Mouse (Mus musculus): ENCODE results near the gene Gm20721. TPM values are rescaled to one million over a fixed set of nuclear protein-coding genes. Genes with fewer than 3 reads are reported as not detected.
"Not testable (repeated sequence)": the region's sequence is repeated elsewhere in the genome, so short reads cannot be mapped to it uniquely, and the experiment has no call there.

Gm20721 gene
- total and polyA plus RNA-seq, 3 experiments = 1.6 to 1.8 TPM; not detected in 1

DNA sequence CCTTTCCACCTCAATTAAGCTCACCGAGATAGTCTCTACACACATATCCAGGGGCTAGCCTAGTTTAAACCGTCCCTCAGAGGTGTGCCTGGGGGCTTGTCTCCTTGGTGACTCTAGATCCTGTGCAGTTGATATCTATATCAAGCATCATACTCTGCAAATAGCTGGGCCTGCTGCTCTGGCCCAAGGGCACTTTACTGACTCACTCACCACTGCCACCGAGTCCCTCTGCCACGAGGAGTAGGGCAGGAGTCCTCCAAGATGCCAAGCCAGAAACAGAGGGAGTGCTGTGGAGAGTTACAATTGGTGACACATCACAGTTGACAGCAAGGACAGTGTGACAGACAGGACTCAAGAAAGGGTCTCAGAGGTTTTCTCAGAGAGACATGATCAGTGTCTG is 13.1 kb upstream of the Gm20721 start:
- TF ChIP-seq POLR2A (IDR thresholded peaks at IDR 0.05; ENCODE audit: insufficient read depth, low read depth, low read length) (no peak), CTCF (IDR thresholded peaks at IDR 0.05) (no peak), EP300 (IDR thresholded peaks at IDR 0.05; ENCODE audit: insufficient read depth, low read depth, low read length) (no peak)
- Histone ChIP-seq H3K27ac (no peak overlapping the region), H3K79me2 (replicated peaks; ENCODE audit: control insufficient read depth, insufficient read depth, low read length) (no peaks in the 10 kb centered on the region), H3K4me1 (ENCODE audit: control insufficient read depth, insufficient read depth, low read length) (no peaks in the 10 kb centered on the region), H3K9ac (ENCODE audit: low read depth, low read length) (no peak overlapping the region), H3K4me3 (no peak overlapping the region), H3K27me3 (ENCODE audit: control insufficient read depth, insufficient read depth, low read length) (no peaks in the 10 kb centered on the region), H3K36me3 (ENCODE audit: control insufficient read depth, insufficient read depth, low read length) (no peaks in the 10 kb centered on the region)
- intact Hi-C loops (cut with DNase I) = no loop called here
- 77% methylated on average over 4 of the region's 4 CpGs for WGBS
- DNase-seq = no peak

DNA sequence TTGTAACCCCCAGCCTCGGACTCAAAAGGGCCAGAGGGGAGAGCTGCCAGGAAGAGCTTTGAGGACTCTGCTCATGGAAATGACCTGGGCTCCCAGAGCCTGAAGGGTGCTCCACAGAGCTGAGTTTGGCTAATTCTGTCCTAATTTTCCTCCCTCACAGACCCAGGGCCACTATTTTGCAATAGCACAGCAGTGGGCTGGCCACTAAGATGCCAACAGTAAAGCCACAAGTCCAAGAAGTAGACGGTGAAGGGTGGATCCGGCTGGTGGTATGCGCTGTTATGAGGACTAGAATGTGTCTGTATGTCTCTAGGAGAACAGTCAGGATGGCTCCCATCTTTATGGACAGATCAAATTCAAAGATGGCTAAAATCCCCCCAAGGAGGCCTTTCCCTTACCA is 12.0 kb upstream of the Gm20721 start:
- no peaks in the 10 kb centered on the region for H3K36me3 ChIP-seq (ENCODE audit: control insufficient read depth, insufficient read depth, low read length)
- no peak overlapping the region for H3K9ac ChIP-seq (ENCODE audit: low read depth, low read length)
- no peak for DNase-seq
- TF ChIP-seq POLR2A (IDR thresholded peaks at IDR 0.05; ENCODE audit: insufficient read depth, low read depth, low read length) = no peak
- no peak for TF ChIP-seq EP300 (IDR thresholded peaks at IDR 0.05; ENCODE audit: insufficient read depth, low read depth, low read length)
- no peak for TF ChIP-seq CTCF (IDR thresholded peaks at IDR 0.05)
- no peak overlapping the region for H3K4me3 ChIP-seq
- no peaks in the 10 kb centered on the region for H3K4me1 ChIP-seq (ENCODE audit: control insufficient read depth, insufficient read depth, low read length)
- H3K79me2 ChIP-seq (replicated peaks; ENCODE audit: control insufficient read depth, insufficient read depth, low read length) = no peaks in the 10 kb centered on the region
- no peak overlapping the region for H3K27ac ChIP-seq
- intact Hi-C loops (cut with DNase I) = no loop called here
- 85% methylated on average over 4 of the region's 4 CpGs for WGBS
- no peaks in the 10 kb centered on the region for H3K27me3 ChIP-seq (ENCODE audit: control insufficient read depth, insufficient read depth, low read length)

DNA sequence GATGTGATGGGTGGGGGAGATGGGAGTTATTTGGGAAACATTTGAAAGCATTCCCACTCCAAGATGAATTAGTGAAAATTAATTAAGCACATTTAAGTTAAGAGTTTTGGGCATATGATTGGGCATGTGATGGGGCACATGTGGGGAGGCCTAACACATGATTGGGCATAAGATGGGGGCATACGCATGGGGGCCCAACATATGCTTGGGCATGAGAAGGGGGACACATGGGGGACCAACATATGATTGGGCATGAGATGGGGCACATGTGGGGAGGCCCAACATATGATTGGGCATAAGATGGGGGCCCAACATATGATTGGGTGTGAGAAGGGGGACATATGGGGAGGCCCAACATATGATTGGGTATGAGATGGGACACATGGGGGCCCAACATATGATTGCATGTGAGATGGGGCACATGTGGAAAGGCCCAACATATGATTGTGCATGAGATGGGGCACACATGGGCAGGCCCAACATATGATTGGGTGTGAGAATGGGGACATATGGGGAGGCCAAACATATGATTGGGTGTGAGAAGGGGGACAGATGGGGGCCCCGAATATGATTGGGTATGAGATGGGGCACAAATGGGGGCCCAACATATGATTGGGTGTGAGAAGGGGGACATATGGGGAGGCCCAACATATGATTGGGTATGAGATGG is 622 bp upstream of the Gm20721 start:
- H3K27ac ChIP-seq; intact Hi-C loops (cut with DNase I); DNase-seq; H3K79me2 ChIP-seq (replicated peaks; ENCODE audit: control insufficient read depth, insufficient read depth, low read length); H3K4me3 ChIP-seq; H3K27me3 ChIP-seq (ENCODE audit: control insufficient read depth, insufficient read depth, low read length); H3K9ac ChIP-seq (ENCODE audit: low read depth, low read length): not testable (repeated sequence)
- 98% methylated on average over 2 of the region's 2 CpGs for WGBS
- Histone ChIP-seq H3K36me3 (ENCODE audit: control insufficient read depth, insufficient read depth, low read length) (peaks cover 34% of the 10 kb centered on the region), H3K4me1 (ENCODE audit: control insufficient read depth, insufficient read depth, low read length) (peaks cover 20% of the 10 kb centered on the region)

DNA sequence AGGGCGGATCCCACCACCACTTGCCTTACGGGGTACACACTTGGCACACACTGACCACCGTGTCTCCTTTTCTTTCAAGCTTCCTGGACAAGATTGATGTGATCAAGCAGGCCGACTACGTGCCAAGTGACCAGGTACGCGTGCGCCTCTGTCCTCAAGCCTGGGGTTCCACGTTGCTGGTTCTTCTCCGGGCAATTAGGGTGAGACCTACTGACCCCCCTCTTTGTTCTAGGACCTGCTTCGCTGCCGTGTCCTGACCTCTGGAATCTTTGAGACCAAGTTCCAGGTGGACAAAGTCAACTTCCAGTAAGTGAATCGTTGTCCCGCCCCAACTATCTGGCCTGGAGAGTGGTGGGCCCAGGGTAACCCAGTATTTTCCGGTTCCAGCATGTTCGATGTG is 1.5 kb downstream of the Gm20721 start:
- H3K79me2 ChIP-seq (replicated peaks; ENCODE audit: control insufficient read depth, insufficient read depth, low read length) = peaks cover 8% of the 10 kb centered on the region
- DNase-seq = no peak
- H3K4me1 ChIP-seq (ENCODE audit: control insufficient read depth, insufficient read depth, low read length) = peaks cover 31% of the 10 kb centered on the region
- intact Hi-C loops (cut with DNase I) = no loop called here
- 79% methylated on average over 16 of the region's 16 CpGs for WGBS
- peak overlapping the region; percentile 32; the same call in 1 of the 2 replicates for H3K4me3 ChIP-seq
- no peaks in the 10 kb centered on the region for H3K27me3 ChIP-seq (ENCODE audit: control insufficient read depth, insufficient read depth, low read length)
- peak overlapping the region; percentile 90 for H3K27ac ChIP-seq
- peaks cover 47% of the 10 kb centered on the region for H3K36me3 ChIP-seq (ENCODE audit: control insufficient read depth, insufficient read depth, low read length)
- H3K9ac ChIP-seq (ENCODE audit: low read depth, low read length) = peak overlapping the region; percentile 13
- no peak for TF ChIP-seq EP300 (IDR thresholded peaks at IDR 0.05; ENCODE audit: insufficient read depth, low read depth, low read length)
- no peak for TF ChIP-seq POLR2A (IDR thresholded peaks at IDR 0.05; ENCODE audit: insufficient read depth, low read depth, low read length)
- TF ChIP-seq CTCF (IDR thresholded peaks at IDR 0.05) = no peak

DNA sequence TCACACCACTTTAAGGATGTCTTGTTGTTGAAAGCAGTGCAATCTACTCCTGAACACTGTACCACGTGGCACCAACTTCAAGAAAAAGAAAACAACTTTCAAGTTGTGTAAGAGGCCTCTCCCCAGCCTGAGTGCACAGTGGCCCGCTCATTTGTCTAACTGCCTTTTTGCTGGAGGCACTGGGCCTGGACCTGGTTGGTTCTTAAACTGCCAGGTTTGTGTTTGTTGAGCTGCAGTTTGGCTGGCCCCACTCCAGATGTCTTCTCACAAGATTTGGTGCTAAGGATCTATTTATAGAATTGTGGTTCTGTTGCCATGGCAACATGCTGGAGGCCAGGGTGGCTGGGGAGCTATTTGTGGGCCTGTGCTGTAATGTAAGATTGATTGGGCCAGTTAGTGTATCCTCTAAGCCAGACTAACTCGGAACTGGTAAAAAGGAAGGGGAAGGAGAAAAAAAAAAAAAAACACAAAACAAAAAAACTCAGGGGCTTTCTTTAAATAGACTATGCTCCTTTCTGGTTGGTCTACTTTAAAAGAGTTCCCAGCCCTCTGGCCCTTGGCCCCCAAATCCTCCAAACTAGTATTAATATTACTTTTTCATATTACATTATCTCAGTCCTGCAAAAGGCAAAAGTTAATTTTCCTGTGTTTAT is 2.4 kb downstream of the Gm20721 start:
- TF ChIP-seq POLR2A (IDR thresholded peaks at IDR 0.05; ENCODE audit: insufficient read depth, low read depth, low read length) (no peak), EP300 (IDR thresholded peaks at IDR 0.05; ENCODE audit: insufficient read depth, low read depth, low read length) (0 out of 2 replicates have a peak, but pooled peaks have one; percentile 13)
- peak; percentile 81 to 89 for DNase-seq
- Histone ChIP-seq H3K4me1 (ENCODE audit: control insufficient read depth, insufficient read depth, low read length) (peaks cover 33% of the 10 kb centered on the region), H3K27ac (peak overlapping the region; percentile 90), H3K9ac (ENCODE audit: low read depth, low read length) (peak overlapping the region; percentile 17), H3K4me3 (peak overlapping the region; percentile 32; the same call in 1 of the 2 replicates), H3K79me2 (replicated peaks; ENCODE audit: control insufficient read depth, insufficient read depth, low read length) (peaks cover 11% of the 10 kb centered on the region), H3K36me3 (ENCODE audit: control insufficient read depth, insufficient read depth, low read length) (peaks cover 47% of the 10 kb centered on the region), H3K27me3 (ENCODE audit: control insufficient read depth, insufficient read depth, low read length) (no peaks in the 10 kb centered on the region)
- 1% methylated on average over 3 of the region's 3 CpGs for WGBS
- intact Hi-C loops (cut with DNase I) = no loop called here

DNA sequence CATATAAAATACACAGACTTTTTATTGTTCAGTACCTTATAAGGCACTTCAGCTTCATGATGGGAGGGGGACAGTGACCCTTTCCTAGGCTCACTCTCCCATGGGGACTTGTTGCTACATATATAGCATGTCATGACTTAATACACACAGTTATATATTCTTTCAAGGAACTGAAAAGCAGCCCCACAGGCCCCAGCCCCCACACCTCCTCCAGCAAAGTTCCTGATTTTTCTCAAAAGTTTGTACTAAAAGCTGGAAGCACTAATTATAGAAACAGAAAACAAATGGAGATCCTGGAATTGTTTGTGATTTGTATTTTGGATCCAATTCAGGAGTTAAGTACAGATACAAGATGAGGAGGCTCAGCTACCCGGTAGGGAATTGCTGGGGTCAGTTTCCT is 2.9 kb downstream of the Gm20721 start:
- no peaks in the 10 kb centered on the region for H3K27me3 ChIP-seq (ENCODE audit: control insufficient read depth, insufficient read depth, low read length)
- intact Hi-C loops (cut with DNase I) = loop anchor here (1.0 kb wide), 1 partner anchor 12 kb away; no protein-coding TSS in a partner anchor
- peaks cover 49% of the 10 kb centered on the region for H3K36me3 ChIP-seq (ENCODE audit: control insufficient read depth, insufficient read depth, low read length)
- H3K4me1 ChIP-seq (ENCODE audit: control insufficient read depth, insufficient read depth, low read length) = peaks cover 35% of the 10 kb centered on the region
- TF ChIP-seq EP300 (IDR thresholded peaks at IDR 0.05; ENCODE audit: insufficient read depth, low read depth, low read length) = no peak
- no peak for TF ChIP-seq POLR2A (IDR thresholded peaks at IDR 0.05; ENCODE audit: insufficient read depth, low read depth, low read length)
- TF ChIP-seq CTCF (IDR thresholded peaks at IDR 0.05) = no peak
- H3K9ac ChIP-seq (ENCODE audit: low read depth, low read length) = peak overlapping the region; percentile 17
- 0% methylated on average over 1 of the region's 1 CpGs for WGBS
- peak overlapping the region; percentile 90 for H3K27ac ChIP-seq
- peaks cover 11% of the 10 kb centered on the region for H3K79me2 ChIP-seq (replicated peaks; ENCODE audit: control insufficient read depth, insufficient read depth, low read length)
- DNase-seq = no peak
- peak overlapping the region; percentile 32; the same call in 1 of the 2 replicates for H3K4me3 ChIP-seq

Measured in heart, adult 2 months (tissue).